Mouse (Mus musculus) MEL (cell line): ENCODE measurements at regions not wholly inside any gene's neighbourhood (a gene's known extent, or its start where the extent isn't known, plus 50 kb on each side); places are given as distances from the start of the nearest gene placed in this dataset.

ENCODE experiments used
- CHD1 ChIP-seq: IDR thresholded peaks from 2 replicates; pipeline ENCODE4 v1.6.1; 2012; ENCODE audit warnings: low read depth, mild to moderate bottlenecking, inconsistent platforms, low read length, improper control_type of control experiment
- CHD2 ChIP-seq: IDR thresholded peaks from 2 replicates; pipeline ENCODE4 v1.6.1; 2011; ENCODE audit warnings: low read length, improper control_type of control experiment
- CTCF ChIP-seq, 3 experiments: IDR thresholded peaks in 2 of 3; conservative IDR thresholded peaks in 1 of 3; 2 replicates each; pipeline ENCODE4 v1.5.1; 2011 to 2012; ENCODE audit warnings: low read length in 3 of 3, low read depth in 2 of 3, mild to moderate bottlenecking in 2 of 3, improper control_type of control experiment in 1 of 3, inconsistent platforms in 1 of 3, mixed read lengths in 1 of 3, moderate library complexity in 1 of 3; ENCODE audit not compliant: control insufficient read depth in 1 of 3, insufficient read depth in 1 of 3, poor library complexity in 1 of 3, severe bottlenecking in 1 of 3
- E2F4 ChIP-seq: IDR thresholded peaks from 2 replicates; pipeline ENCODE4 v1.6.1; 2011; ENCODE audit warnings: low read depth, low read length, improper control_type of control experiment, borderline replicate concordance
- EP300 ChIP-seq, 2 experiments: IDR thresholded peaks; 2 replicates each; pipeline ENCODE4 v1.6.1; 2011; ENCODE audit warnings: improper control_type of control experiment in 2 of 2, low read length in 2 of 2, low read depth in 1 of 2, mild to moderate bottlenecking in 1 of 2
- ETS1 ChIP-seq: IDR thresholded peaks from 2 replicates; pipeline ENCODE4 v1.6.1; 2012; ENCODE audit warnings: low read depth, mild to moderate bottlenecking, inconsistent platforms, low read length, improper control_type of control experiment, moderate library complexity
- GATA1 ChIP-seq: IDR thresholded peaks from 2 replicates; pipeline ENCODE4 v1.6.1; 2011; ENCODE audit warnings: low read depth, low read length, improper control_type of control experiment
- MYC ChIP-seq: IDR thresholded peaks from 2 replicates; pipeline ENCODE4 v1.6.1; 2011; ENCODE audit warnings: low read depth, mild to moderate bottlenecking, low read length, improper control_type of control experiment, moderate library complexity
- NRF1 ChIP-seq: IDR thresholded peaks from 2 replicates; pipeline ENCODE4 v1.6.1; 2014; ENCODE audit warnings: low read depth, mild to moderate bottlenecking, inconsistent platforms, low read length, improper control_type of control experiment, moderate library complexity; ENCODE audit not compliant: poor library complexity, insufficient read depth, severe bottlenecking
- POLR2A ChIP-seq, 2 experiments: IDR thresholded peaks; 2 replicates each; pipeline ENCODE4 v1.6.1; 2011 to 2012; ENCODE audit warnings: low read length in 2 of 2, mild to moderate bottlenecking in 2 of 2, control low read depth in 1 of 2, improper control_type of control experiment in 1 of 2, low read depth in 1 of 2, moderate library complexity in 1 of 2; ENCODE audit not compliant: control insufficient read depth in 1 of 2, insufficient read depth in 1 of 2, poor library complexity in 1 of 2
- POLR2AphosphoS2 ChIP-seq: IDR thresholded peaks from 2 replicates; pipeline ENCODE4 v1.6.1; 2011; ENCODE audit warnings: low read length, improper control_type of control experiment
- TAL1 ChIP-seq: IDR thresholded peaks from 2 replicates; pipeline ENCODE4 v1.6.1; 2012; ENCODE audit warnings: mild to moderate bottlenecking, inconsistent platforms, low read length, moderate library complexity, mixed read lengths
- TCF12 ChIP-seq: IDR thresholded peaks from 2 replicates; pipeline ENCODE4 v1.6.1; 2014; ENCODE audit warnings: low read depth, mild to moderate bottlenecking, inconsistent platforms, low read length, improper control_type of control experiment, moderate library complexity

GRCm38 (mm10) chr17:4229969-4230368 lies 533.9 kb upstream of the Nox3 start:
- TF ChIP-seq EP300 (IDR thresholded peaks at IDR 0.05; ENCODE audit: low read depth in 1 of 2, low read length in 2 of 2) (no peak), POLR2AphosphoS2 (no peak), NRF1 (no peak), TAL1 (no peak), POLR2A (IDR thresholded peaks at IDR 0.05; ENCODE audit: control insufficient read depth in 1 of 2, insufficient read depth in 1 of 2, low read depth in 1 of 2, low read length in 2 of 2, poor library complexity in 1 of 2) (no peak), CTCF (IDR thresholded peaks at IDR 0.05 in 2 of 3, conservative IDR thresholded peaks at IDR 0.05 in 1 of 3; ENCODE audit: control insufficient read depth in 1 of 3, insufficient read depth in 1 of 3, low read depth in 2 of 3, low read length in 3 of 3, poor library complexity in 1 of 3, severe bottlenecking in 1 of 3) (no peak), GATA1 (no peak), TCF12 (no peak), E2F4 (no peak), MYC (no peak), CHD1 (no peak), CHD2 (no peak), ETS1 (no peak)
